Mouse (Mus musculus) left cerebral cortex, adult 8-10 months (tissue): ENCODE measurements at regions not wholly inside any gene's neighbourhood (a gene's known extent, or its start where the extent isn't known, plus 50 kb on each side); places are given as distances from the start of the nearest gene placed in this dataset.

Experiments
- DNase-seq, 2 experiments: peaks; one replicate each; pipeline ENCODE4 v3.0.0; 2022; ENCODE audit warnings: low spot score in 2 of 2

GRCm38 (mm10) chr7:113059967-113060284 lies 106.2 kb downstream of the Rassf10 start:
- no peak for DNase-seq

- no peak for DNase-seq
Observed at GRCm38 (mm10) chr7:113060991-113061390, 107.2 kb downstream of the Rassf10 start.

DNA sequence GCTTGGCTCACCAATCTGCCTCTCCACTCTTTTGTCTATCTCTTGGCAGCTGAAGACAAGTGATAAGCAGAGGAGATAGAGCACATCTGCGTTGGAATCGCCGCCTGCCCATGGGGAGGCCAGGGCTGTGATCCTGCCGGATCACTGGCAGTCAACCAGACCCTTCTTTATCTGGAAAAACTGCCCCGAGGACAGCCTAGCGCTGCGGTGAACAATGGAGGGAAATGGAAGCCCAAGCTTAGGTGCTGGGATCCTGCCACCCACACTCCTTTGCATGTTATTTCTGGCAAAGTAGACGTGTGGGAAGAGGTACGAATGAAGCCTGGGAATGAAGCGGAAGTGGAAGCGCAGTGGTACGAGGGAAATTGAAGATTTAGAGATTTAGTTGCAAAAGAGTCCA lies 112.8 kb downstream of the Rassf10 start:
- no peak for DNase-seq

- no peak for DNase-seq
Observed at GRCm38 (mm10) chr7:113068296-113068695, 114.5 kb downstream of the Rassf10 start.

- no peak for DNase-seq
Observed at GRCm38 (mm10) chr7:113069336-113069924, 115.7 kb downstream of the Rassf10 start.

DNA sequence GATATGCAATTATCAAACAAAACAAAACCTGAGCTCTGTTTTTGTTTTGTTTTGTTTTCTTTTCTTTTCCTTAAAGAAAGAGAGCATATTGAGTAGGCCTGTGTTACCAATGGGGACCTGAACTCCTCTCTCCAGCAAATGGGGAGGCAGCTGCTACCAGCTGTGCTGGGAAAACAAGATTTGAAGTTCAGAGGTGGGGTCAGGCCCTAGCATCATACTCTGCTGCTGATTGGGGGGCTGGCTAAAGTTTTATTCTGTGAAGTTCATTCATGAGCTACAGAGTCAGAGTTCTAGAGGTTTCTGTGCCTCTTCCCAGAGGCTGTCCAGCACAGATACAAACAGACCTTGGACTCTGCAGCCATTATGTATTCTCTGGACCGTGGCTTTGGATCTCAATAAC lies 117.7 kb downstream of the Rassf10 start:
- no peak for DNase-seq

DNA sequence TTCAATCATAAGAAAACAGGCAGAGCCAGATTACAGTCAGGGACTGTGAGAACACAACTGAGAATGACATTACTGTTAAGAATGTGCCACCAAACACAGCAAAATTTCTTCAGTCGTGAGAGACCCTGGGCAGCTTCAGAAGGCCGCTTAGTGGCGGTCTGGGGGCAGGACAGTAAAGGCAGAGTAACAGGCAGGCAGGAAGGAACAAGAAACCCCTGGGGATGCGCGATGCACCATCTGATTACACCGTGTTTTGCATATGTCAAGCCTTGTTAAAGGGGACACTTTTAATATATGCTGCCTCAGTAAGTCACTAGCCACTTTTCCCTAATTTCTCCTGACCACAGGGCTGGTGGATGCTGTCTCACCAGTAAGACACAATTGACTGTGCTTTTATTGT lies 120.0 kb downstream of the Rassf10 start:
- no peak for DNase-seq

DNA sequence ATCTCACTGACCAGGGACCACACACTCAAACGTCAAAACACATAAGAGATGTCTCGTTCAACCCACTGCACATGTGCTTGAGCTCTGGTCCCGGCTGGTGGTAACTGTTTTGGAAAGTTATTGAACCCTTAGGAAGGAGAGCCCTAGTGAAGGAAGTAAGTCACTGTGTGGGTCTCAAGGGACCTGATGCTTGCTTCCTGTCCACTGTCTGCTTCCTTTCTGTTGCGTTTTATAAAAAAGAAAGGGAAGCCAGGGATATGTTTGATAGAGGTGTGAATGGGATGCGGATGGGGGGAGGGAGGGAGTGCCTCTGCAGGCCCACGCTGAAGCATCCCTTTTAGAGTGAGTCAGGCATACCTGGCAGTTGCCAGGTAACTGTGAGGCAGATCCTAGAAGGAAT lies 121.6 kb downstream of the Rassf10 start:
- no peak for DNase-seq

- no peak for DNase-seq
Observed at GRCm38 (mm10) chr7:113076243-113076642, 122.5 kb downstream of the Rassf10 start.

GRCm38 (mm10) chr7:113081120-113081519 lies 126.1 kb upstream of the Arntl start:
- DNase-seq, result no peak

GRCm38 (mm10) chr7:113084930-113085625 lies 122.2 kb upstream of the Arntl start:
- no peak for DNase-seq

DNA sequence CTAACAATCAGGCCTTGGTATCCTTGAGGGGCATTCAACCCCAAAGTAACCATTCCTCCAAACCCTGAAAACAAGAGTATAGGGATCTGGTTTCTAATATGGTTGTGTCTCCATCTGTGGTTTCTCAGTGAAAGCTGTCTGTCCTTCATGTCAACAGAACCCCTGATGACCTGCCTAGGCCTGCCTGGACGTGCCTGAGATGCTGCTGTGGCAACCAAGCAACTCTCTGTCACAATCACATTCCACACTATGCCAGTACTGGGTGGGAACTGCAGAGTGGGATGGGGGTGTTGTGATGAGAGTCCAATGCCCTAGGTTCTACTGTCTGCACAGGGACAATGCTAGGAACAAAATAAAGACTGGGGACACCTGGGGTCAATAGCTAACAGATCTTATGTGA lies 121.1 kb upstream of the Arntl start:
- no peak for DNase-seq

- no peak for DNase-seq
Observed at GRCm38 (mm10) chr7:113087646-113088045, 119.6 kb upstream of the Arntl start.

DNA sequence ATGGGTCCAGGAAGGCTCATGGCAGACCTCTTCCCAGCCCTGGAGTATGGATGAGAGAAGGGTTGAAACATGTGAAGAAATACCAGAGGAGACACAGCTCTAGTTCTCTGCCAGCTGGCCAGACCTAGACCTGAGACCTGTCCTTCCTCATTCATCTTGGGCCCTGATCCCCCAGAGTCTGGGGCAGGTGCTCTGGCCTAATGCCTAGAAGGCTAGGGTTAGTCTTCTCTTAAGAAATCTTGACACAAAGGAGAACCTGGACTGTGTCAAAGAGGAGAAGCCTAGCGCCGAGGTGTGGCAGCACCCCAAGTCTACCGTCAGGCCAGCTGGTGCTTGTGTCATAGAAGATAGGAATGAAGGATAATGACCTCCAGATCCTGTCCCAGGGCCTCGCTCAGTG lies 118.2 kb upstream of the Arntl start:
- DNase-seq, result no peak

GRCm38 (mm10) chr7:113093931-113094330 lies 113.3 kb upstream of the Arntl start:
- no peak for DNase-seq

GRCm38 (mm10) chr7:113095092-113095491 lies 112.2 kb upstream of the Arntl start:
- no peak for DNase-seq

DNA sequence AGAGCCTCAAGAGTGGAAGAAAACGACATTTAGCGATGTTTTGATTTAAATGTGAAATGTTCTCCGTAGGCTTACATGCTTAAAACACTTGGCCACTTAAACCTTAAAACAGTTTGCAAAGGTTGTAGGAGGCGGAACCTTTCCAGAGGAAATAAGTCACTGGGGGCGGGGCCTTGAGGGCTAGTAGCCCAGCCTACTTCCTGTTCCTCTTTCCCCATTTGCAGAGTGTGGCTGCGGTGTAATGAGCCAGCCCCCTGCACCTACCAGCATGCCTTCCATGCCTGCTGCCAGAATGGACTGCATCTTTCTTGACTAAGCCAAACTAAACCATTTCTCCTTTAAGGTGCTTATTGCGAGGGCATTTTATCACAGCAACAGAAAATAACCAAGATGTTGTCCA lies 103.0 kb upstream of the Arntl start:
- no peak for DNase-seq

DNA sequence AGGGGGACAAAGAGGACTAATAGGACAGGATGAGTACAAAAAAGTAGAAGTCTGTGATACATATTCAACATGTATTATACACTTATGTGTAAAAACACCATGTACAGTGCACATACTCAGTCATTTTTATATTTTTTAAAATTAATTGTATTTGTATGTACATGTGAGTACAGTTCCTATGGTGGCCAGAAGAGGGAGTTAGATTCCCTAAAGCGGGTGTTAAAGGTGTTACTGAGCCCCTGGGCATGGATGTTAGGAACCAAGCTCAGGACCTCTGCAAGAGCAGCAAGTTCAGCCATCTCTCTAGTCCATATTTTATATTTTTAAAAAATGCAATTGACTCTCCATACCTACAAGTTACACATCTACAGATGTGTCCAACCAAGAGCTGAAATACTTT lies 101.9 kb upstream of the Arntl start:
- DNase-seq, result no peak

- no peak for DNase-seq
Observed at GRCm38 (mm10) chr7:113106731-113107130, 100.5 kb upstream of the Arntl start.

DNA sequence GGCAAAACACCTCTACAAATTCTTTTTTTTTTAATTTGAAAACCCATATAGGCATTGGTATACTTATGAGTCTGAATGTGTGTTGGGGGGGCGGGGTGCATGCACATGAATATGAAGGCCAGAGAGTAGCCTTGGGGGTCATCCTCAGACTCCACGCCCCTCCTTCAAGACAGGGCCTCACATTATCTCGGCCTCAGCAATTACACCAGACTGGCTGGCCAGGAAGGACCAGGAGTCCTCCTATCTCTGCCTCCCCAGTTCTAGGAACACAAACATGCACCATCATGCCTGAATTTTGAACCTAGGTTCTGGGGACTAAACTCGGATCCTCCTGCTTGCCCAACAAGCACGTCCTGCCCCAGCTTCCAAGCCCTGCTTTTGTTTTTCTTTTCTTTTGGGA lies 99.3 kb upstream of the Arntl start:
- no peak for DNase-seq

DNA sequence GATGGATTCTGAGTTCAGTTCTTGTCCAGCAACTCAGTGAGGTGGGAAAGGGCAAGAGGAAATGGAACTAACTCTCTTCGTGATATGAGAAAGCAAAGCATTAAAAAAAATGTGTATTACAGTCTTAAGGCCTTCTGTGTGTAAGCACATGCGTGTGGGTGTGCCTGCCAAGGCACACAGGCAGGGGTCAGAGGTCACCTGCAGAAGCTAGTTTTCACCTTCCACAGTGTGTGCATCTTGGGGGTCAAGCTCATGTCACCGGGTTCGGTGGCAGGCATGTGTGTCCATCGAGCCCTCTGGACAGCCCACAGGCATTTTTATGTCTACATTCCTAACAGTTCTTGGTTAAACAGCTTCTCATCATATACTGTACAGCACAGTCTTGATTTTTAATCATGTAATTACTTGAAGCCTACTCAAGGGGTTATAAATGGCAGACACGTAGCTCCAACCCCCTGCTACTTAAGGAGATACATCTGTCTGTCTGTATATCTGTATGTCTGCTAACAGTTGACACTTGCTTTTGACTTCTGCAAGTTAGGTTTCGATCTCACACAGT lies 98.7 kb upstream of the Arntl start:
- no peak for DNase-seq

GRCm38 (mm10) chr7:113109481-113109880 lies 97.8 kb upstream of the Arntl start:
- no peak for DNase-seq

DNA sequence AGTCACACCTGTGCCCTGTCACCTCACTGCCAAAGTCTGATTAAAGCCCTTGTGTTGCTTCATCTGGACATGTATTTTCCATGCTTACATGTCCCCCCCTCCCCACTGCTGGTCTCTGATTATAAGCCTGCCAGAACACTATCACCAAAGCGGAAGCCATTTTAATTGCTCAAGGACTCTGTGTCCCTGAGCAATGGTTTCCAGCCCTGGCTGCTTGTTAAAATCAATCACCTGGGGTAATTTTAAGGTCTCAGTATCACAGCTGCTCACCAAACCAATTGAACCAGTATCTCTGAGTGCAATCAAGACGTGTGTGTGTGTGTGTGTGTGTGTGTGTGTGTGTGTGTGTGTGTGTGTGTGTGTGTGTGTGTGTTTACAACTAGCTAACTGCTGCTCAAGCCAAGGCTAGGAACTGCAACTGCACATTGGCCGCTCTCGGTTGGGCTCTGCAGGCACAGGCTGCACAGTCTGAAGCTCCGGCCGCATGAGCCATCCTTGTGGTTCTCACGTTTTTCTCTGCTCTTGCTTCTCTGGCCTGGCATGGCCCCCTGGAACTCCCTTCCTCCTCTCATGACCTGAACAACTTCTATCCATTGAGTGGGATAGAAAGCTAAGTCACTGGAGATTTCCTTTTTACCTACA lies 96.3 kb upstream of the Arntl start:
- DNase-seq, result no peak
